Mouse (Mus musculus) liver, embryonic 13.5 days (tissue): ENCODE data around the gene 9230102O04Rik. TPM values are rescaled to one million over a fixed set of nuclear protein-coding genes. Genes with fewer than 3 reads are reported as not detected.

Experiments
- ATAC-seq: fragments of 200-750 bp; cut with Nextera tagmentation; 2 replicates; pipeline ENCODE4 v1.8.0; 2017; ENCODE audit warnings: low read depth, mild to moderate bottlenecking, moderate number of reproducible peaks, moderate library complexity
- DNase-seq: peaks from one replicate; pipeline ENCODE4 v3.0.0; 2022
- H3K27ac ChIP-seq: fragments of 300-500 bp; sonication (generic); 2 replicates; pipeline ENCODE4 v1.5.1; 2015; ENCODE audit warnings: moderate library complexity, mild to moderate bottlenecking, inconsistent platforms
- H3K27me3 ChIP-seq: fragments of 300-500 bp; sonication (generic); 2 replicates; pipeline ENCODE4 v1.6.1; 2015; ENCODE audit warnings: mild to moderate bottlenecking, inconsistent platforms
- H3K36me3 ChIP-seq: fragments of 300-500 bp; sonication (generic); 2 replicates; pipeline ENCODE4 v1.6.1; 2015; ENCODE audit warnings: mild to moderate bottlenecking, inconsistent platforms
- H3K4me1 ChIP-seq: fragments of 300-500 bp; sonication (generic); replicated peaks from 2 replicates; pipeline ENCODE4 v1.6.1; 2015; ENCODE audit warnings: inconsistent platforms
- H3K4me2 ChIP-seq: fragments of 300-500 bp; sonication (generic); 2 replicates; pipeline ENCODE4 v1.6.1; 2015; ENCODE audit warnings: inconsistent platforms, mild to moderate bottlenecking, moderate library complexity
- H3K4me3 ChIP-seq: fragments of 300-500 bp; sonication (generic); replicated peaks from 2 replicates; pipeline ENCODE4 v1.5.1; 2015; ENCODE audit warnings: mild to moderate bottlenecking, inconsistent platforms
- H3K9ac ChIP-seq: fragments of 300-500 bp; sonication (generic); 2 replicates; pipeline ENCODE4 v1.6.1; 2015; ENCODE audit warnings: mild to moderate bottlenecking, inconsistent platforms
- H3K9me3 ChIP-seq: fragments of 300-500 bp; sonication (generic); replicated peaks from 2 replicates; pipeline ENCODE4 v1.6.1; 2016; ENCODE audit warnings: inconsistent platforms
- WGBS: fragments of 180-500 bp; shearing (Covaris S2); methylation state at CpG from one replicate; pipeline ENCODE4 v1.1.7; 2015; ENCODE audit not compliant: insufficient replicate concordance; 5-methylcytosine and 5-hydroxymethylcytosine counted together
- polyA plus RNA-seq: library from polyadenylated mRNA; unstranded; fragments of >200 nt; fragmentation: Nextera tagmentation; extraction: Ambion mirVana; gene quantifications from 2 replicates; pipeline ENCODE4 v1.2.1, GENCODE M21; 2015

Gene 9230102O04Rik
- polyA plus RNA-seq = not detected in 2 replicates

DNA sequence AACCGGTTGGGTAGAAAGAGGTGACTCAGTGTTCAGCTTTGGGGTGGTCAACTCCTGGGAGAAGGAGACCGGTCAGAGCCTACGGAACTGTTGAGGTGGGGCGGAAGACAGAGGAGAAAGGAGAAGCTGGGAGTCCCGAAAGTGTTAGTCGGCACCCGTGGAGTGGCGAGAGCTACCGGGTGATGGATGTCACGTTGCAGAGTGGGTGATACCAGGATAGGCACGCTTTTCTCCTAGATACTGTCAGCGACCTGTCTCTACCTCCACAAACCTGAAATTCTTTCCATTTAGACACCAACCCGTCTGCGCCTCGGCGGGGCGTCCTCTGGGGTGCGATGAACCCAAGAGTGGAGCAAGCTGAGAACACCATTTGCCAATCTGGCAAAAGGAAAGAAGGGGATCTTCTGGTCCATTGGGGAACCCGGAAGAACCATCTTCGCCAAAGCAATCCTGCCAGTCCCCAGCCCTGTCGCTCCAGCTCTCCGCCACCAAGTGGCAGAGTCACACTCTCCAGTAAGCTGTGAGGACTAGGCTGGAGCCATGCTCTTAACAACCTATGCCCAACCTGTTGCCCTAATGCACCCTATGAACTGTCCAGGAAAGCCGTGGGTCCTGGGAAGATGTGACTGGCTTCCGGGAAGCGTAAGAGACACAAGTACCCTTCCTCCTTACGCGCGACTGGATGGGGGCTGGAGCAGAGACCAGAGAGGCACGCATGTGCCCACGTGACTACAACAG is at the start of gene 9230102O04Rik:
Gene 9230102O04Rik (minus strand): TSS at position 628 of the 738 bp plus-strand sequence.
- DNase-seq (no peak), ATAC-seq (peak; percentile 81)
- WGBS = 1% methylated on average over 30 of the region's 30 CpGs
- Histone ChIP-seq H3K27me3 (peaks cover 97% of the 10 kb centered on the region), H3K27ac (no peak within 1 kb of the TSS), H3K4me1 (peaks cover 15% of the 10 kb centered on the region; the same call in 1 of the 2 replicates), H3K36me3 (no peaks in the 10 kb centered on the region), H3K4me2 (peak within 1 kb of the TSS; percentile 62), H3K9me3 (no peaks in the 10 kb centered on the region), H3K4me3 (peak within 1 kb of the TSS; percentile 40), H3K9ac (no peak within 1 kb of the TSS)

DNA sequence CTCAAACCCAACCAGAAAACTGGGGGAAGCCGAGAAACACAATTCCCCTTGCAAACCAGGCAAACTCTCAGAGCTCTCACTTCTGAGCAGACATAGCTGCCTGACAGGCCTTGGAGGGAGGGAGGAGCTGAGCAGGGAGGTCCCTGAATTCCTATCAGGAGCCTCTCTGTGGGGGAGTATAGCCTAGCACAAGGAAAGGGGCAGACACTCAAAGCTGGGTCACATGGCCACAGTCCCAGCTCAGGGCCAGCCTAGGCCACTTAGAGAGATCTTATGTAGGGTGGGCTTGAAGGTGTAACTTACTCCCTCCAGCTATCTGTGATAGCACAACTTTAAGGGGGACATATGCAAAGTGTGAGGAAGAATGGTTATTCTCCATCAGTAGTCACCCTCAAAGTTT is 46.6 kb upstream of the 9230102O04Rik start:
- H3K27ac ChIP-seq = no peak overlapping the region
- H3K4me3 ChIP-seq = no peak overlapping the region
- no peaks in the 10 kb centered on the region for H3K4me1 ChIP-seq
- H3K9ac ChIP-seq = no peak overlapping the region
- DNase-seq (no peak), ATAC-seq (no peak)
- no peaks in the 10 kb centered on the region for H3K9me3 ChIP-seq
- H3K27me3 ChIP-seq = no peaks in the 10 kb centered on the region
- no peak overlapping the region for H3K4me2 ChIP-seq
- peaks cover 10% of the 10 kb centered on the region for H3K36me3 ChIP-seq
- WGBS = 50% methylated on average over 1 of the region's 1 CpGs

DNA sequence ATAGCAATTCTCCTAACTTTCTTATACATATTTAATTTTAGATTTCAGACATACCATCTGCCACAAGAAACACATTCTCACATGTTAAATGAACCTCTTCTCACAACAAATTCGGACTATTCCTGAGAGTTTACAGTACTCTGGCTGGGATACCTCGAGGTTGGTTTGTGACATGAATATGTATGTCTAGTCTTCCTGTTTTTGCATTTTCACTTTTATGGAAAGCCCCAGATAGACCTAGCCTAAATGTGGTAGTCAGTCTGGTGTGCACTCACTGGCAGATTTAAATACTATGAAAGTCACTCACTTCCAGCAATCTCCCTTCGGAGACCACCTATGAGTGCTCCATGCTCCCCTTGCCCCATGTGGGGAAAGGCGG is 37.6 kb upstream of the 9230102O04Rik start:
- no peak for DNase-seq
- Histone ChIP-seq H3K27ac (no peak overlapping the region), H3K4me3 (no peak overlapping the region), H3K4me1 (0 out of 2 replicates have a peak, but pooled peaks cover 3% of the 10 kb centered on the region), H3K4me2 (no peak overlapping the region), H3K9me3 (no peaks in the 10 kb centered on the region), H3K27me3 (no peaks in the 10 kb centered on the region), H3K9ac (no peak overlapping the region), H3K36me3 (0 out of 2 replicates have a peak, but pooled peaks cover 12% of the 10 kb centered on the region)
- no peak for ATAC-seq
- WGBS = 70% methylated on average over 4 of the region's 4 CpGs

DNA sequence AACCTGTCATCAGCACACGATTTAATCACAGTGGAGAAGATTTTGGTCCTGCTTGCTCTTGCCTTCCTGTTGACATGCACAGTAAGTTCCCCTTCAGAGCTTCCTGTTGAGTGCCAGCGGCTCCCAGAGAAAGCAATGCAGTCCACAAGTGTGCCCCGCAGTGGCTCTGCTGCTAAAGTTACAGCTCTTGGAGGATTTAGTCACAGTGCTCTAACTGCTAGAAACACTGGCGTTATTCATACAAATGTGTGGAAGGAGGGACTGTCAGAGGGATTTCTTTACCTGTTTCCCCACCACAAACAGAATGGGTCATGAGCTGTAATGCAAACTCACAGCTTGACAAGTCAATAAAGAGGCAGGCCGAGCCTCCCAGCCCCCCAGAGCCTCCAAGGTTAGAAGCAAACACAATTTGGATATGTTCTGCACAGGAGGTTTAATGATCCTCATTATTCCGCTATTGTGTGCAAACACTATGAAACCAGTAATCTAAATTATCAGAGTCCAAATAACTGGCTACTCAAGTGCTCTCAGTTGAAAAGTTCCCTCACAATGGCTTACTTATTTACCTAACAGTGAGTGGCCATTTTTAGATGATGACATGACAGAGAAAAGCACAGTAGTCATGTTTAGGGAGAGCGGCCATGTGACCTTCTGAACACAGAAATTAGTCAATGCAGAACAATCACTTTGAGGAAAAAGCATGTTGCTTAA is 37.0 kb upstream of the 9230102O04Rik start:
- DNase-seq (no peak), ATAC-seq (no peak)
- peak overlapping the region; percentile 29; the same call in 1 of the 2 replicates for H3K4me2 ChIP-seq
- H3K9ac ChIP-seq = no peak overlapping the region
- 0 out of 2 replicates have a peak, but pooled peaks cover 3% of the 10 kb centered on the region for H3K4me1 ChIP-seq
- no peak overlapping the region for H3K4me3 ChIP-seq
- no peaks in the 10 kb centered on the region for H3K9me3 ChIP-seq
- peak overlapping the region; percentile 70 for H3K27ac ChIP-seq
- H3K36me3 ChIP-seq = 0 out of 2 replicates have a peak, but pooled peaks cover 12% of the 10 kb centered on the region
- no peaks in the 10 kb centered on the region for H3K27me3 ChIP-seq
- 37% methylated on average over 7 of the region's 7 CpGs for WGBS

DNA sequence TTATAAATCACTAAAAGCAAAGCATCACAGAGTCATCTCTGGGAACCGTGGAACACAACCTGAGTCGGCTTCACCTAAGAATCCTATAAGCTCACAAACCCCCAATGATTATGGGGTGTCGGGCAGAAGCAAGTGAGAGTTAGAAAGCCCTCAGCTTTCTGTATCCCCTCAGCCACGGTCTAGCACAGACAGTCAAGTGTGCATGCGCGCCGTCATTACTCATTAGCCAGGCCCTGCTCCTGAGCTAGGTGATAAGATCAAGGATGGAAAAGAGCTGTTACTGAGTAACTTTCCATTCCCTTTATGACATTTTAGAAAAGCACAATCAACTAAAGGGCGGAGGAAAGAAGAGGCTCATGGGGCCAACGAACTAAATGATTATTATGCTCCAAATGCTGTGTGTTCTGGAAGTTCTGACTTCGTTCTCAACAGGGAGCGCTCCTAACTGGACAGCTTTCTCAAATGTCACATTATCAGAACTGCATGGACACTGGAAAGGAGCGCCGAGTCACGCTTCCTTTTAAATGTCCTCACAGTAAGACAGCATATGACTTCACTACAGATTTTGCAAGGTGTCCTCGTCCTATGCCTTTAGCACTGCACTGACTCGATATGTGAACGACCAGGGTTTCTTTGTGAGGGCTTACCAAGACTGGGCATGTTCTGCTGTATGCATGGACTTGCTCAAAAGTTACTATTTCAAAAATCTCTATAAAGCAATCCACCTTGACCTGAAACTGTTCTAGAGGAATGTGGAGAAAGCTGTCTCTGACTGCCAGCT is 29.5 kb upstream of the 9230102O04Rik start:
- H3K4me1 ChIP-seq = 0 out of 2 replicates have a peak, but pooled peaks cover 11% of the 10 kb centered on the region
- H3K27me3 ChIP-seq = no peaks in the 10 kb centered on the region
- peaks cover 45% of the 10 kb centered on the region for H3K36me3 ChIP-seq
- DNase-seq = no peak
- peak overlapping the region; percentile 65 for H3K27ac ChIP-seq
- H3K4me3 ChIP-seq = no peak overlapping the region
- no peak overlapping the region for H3K9ac ChIP-seq
- 0 out of 2 replicates have a peak overlapping the region, but pooled peaks have one; percentile 4 for H3K4me2 ChIP-seq
- H3K9me3 ChIP-seq = no peaks in the 10 kb centered on the region
- peak; percentile 71 for ATAC-seq
- 72% methylated on average over 17 of the region's 17 CpGs for WGBS

DNA sequence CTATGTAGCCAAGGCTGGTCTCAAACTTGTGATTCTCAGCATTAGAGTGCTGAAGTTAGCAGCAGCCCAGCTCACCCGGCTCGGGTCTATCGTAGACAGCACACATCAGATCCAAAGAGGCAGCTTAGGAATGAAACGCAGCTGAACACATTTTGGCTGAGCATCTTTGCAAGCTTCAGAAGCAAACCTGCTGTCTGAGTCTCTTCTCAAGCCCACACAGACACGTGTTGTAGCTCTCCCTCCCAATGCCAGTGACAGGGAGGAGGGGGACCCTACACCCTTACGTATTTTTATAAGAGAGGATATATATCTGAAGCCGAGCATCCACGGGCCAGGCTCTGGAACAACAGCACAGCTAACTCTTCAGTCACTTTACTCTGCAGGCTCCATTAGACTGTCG is 28.3 kb upstream of the 9230102O04Rik start:
- Histone ChIP-seq H3K4me2 (no peak overlapping the region), H3K4me3 (no peak overlapping the region), H3K27me3 (no peaks in the 10 kb centered on the region), H3K9me3 (no peaks in the 10 kb centered on the region), H3K9ac (no peak overlapping the region), H3K27ac (no peak overlapping the region), H3K36me3 (peaks cover 39% of the 10 kb centered on the region), H3K4me1 (0 out of 2 replicates have a peak, but pooled peaks cover 16% of the 10 kb centered on the region)
- no peak for ATAC-seq
- 84% methylated on average over 9 of the region's 9 CpGs for WGBS
- no peak for DNase-seq

DNA sequence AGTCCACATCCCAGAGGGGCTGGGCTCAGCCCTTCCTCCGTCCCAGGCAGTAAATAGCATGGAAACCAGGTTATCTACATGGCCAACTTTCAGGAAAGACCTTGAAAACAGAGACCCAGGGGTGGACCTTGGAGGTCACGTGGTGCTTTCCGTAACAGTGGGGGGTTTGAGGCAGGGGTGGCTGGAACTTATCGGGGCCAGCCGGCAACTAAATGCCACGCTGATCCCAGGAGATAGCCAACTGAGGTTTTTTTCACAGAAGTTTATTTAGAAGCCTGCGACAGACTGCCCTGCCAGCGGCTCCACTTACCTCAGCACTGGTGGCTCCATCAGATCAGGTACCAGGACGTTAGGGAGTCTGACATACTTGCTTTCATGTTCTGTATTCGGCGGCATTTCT is 16.7 kb upstream of the 9230102O04Rik start:
- peak overlapping the region; percentile 36 for H3K4me3 ChIP-seq
- DNase-seq (peak; percentile 17), ATAC-seq (peak; percentile 63)
- no peak overlapping the region for H3K9ac ChIP-seq
- H3K9me3 ChIP-seq = no peaks in the 10 kb centered on the region
- H3K36me3 ChIP-seq = no peaks in the 10 kb centered on the region
- H3K4me2 ChIP-seq = peak overlapping the region; percentile 48
- H3K27me3 ChIP-seq = peaks cover 9% of the 10 kb centered on the region; the same call in 1 of the 2 replicates
- H3K27ac ChIP-seq = no peak overlapping the region
- WGBS = 2% methylated on average over 11 of the region's 11 CpGs
- H3K4me1 ChIP-seq = peaks cover 5% of the 10 kb centered on the region

DNA sequence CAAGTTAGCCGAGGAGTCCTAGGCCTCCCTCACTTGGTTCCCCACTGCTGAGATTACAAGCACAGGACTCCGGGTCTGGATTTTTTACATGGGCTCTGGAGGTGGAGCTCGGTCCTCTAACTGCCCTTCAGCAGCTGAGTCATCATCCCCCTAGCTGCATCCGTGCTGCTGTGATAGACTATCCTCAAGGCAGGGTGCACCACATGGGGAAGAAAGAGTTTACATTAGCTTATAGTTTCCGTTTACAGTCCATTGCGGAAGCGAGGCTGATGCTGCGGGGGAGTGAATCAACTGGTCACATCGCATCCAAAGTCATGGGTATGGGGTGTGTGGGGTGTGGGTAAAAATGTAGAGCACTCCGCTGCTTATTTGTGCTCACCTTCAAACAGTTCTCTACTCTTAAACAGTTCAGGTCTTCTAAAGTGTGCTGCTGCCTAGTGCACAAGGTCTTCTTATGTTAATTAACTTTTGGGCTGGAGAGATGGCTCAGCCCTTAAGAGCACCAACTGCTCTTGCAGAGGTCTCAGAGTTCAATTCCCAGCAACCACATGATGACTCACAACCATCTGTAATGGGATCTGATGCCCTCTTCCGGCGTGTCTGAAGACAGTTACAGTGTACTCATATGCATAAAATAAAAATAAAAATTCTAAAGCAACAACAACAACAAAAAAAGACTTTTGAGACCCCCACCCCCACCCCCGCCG is 14.7 kb upstream of the 9230102O04Rik start:
- Histone ChIP-seq H3K27me3 (peaks cover 19% of the 10 kb centered on the region), H3K9ac (no peak overlapping the region), H3K4me1 (peaks cover 5% of the 10 kb centered on the region), H3K4me3 (no peak overlapping the region), H3K27ac (no peak overlapping the region), H3K9me3 (no peaks in the 10 kb centered on the region), H3K4me2 (no peak overlapping the region), H3K36me3 (no peaks in the 10 kb centered on the region)
- ATAC-seq (no peak), DNase-seq (no peak)
- WGBS = 40% methylated on average over 14 of the region's 14 CpGs

DNA sequence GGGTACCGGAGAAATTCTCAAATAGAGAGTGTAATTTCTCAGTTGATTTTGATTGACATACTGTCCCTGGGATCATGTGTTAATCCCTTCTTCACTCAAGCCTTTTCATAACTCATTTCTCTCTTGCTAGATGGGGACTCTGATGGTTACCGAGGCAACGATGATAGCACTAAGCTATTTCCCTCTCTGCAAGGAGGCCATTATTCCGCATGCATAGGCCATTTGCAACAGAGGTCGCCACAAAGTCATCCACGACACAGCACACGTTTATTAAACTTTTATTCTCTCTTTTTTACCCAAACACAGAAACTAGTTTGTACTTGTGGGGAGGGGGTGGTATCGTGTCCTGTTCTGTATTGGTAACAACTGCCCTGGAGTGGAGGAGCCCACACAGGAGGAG is 8.5 kb upstream of the 9230102O04Rik start:
- no peaks in the 10 kb centered on the region for H3K9me3 ChIP-seq
- no peak overlapping the region for H3K27ac ChIP-seq
- 19% methylated on average over 8 of the region's 8 CpGs for WGBS
- ATAC-seq = no peak
- H3K4me3 ChIP-seq = no peak overlapping the region
- no peak for DNase-seq
- H3K36me3 ChIP-seq = no peaks in the 10 kb centered on the region
- peaks cover 78% of the 10 kb centered on the region for H3K27me3 ChIP-seq
- no peaks in the 10 kb centered on the region; the same call in 1 of the 2 replicates for H3K4me1 ChIP-seq
- no peak overlapping the region for H3K9ac ChIP-seq
- no peak overlapping the region for H3K4me2 ChIP-seq

DNA sequence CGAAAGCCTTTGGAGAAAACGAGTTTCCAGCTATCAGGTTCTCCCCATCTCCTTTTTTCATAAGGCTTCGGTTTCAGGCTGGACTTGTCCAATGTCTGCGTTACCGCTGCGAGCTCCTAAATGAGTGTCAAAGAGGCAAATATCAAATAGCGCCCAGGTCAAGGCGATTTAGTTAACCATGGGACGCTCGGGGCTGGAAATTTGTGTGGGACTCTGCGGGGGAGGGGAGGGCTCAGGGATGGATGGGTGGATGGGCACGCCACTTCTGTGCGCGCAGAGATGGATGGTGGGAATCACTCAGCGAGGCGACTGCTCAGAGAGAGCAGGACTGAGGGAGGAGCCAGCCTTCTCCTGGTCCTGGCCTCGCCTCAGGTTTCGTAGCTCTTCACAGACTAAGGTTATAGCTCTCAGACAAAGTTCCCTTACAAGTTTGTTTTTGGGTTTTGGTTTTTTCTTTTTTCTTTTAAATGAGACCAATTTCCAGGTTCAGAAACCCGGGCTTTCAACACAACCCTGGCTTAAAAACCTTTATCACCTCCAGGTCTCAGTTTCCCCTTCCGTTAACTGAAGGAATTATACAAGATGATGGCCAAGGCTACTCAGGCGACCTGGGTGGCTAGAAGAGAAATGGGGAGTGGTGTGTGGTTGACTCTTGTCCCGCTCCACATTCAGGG is 6.9 kb upstream of the 9230102O04Rik start:
- Histone ChIP-seq H3K4me2 (no peak overlapping the region), H3K4me1 (no peaks in the 10 kb centered on the region; the same call in 1 of the 2 replicates), H3K36me3 (no peaks in the 10 kb centered on the region), H3K27ac (no peak overlapping the region), H3K9me3 (no peaks in the 10 kb centered on the region), H3K27me3 (peaks cover 84% of the 10 kb centered on the region), H3K9ac (no peak overlapping the region), H3K4me3 (peak overlapping the region; percentile 16; the same call in 1 of the 2 replicates)
- ATAC-seq (no peak), DNase-seq (no peak)
- 3% methylated on average over 22 of the region's 22 CpGs for WGBS
